Mouse (Mus musculus) thymus, adult 2 months (tissue): ENCODE measurements around the gene Mylk.

ENCODE experiments used
- CTCF ChIP-seq: fragments of 200-500 bp; IDR thresholded peaks from 2 replicates; pipeline ENCODE4 v1.5.1; 2012; ENCODE audit warnings: mild to moderate bottlenecking, control low read depth, low read length, moderate library complexity, borderline replicate concordance; ENCODE audit not compliant: control insufficient read depth, poor library complexity, insufficient read depth; ENCODE audit errors: extremely low read depth
- POLR2A ChIP-seq: fragments of 200-500 bp; IDR thresholded peaks from 2 replicates; pipeline ENCODE4 v1.6.1; 2012; ENCODE audit warnings: mild to moderate bottlenecking, low read length, control low read depth, moderate library complexity; ENCODE audit not compliant: control insufficient read depth, poor library complexity, insufficient read depth; ENCODE audit errors: extremely low read depth

- TF ChIP-seq CTCF: no peak
- no peak for TF ChIP-seq POLR2A
Observed at GRCm38 (mm10) chr16:35033809-35034577, 289.0 kb downstream of the Mylk start.
